Mouse (Mus musculus): ENCODE measurements around the gene Pgk1. TPM values are rescaled to one million over a fixed set of nuclear protein-coding genes. Genes with fewer than 3 reads are reported as not detected.
A peak's percentile ranks its signal among the peaks of the same experiment; 100 is the strongest.
"Not testable (repeated sequence)": the region's sequence is repeated elsewhere in the genome, so short reads cannot be mapped to it uniquely, and the experiment has no call there.

Pgk1 gene
- polyA plus RNA-seq, 1 experiment from 2014 or later = 743 TPM

- H3K27me3 ChIP-seq (ENCODE audit: control insufficient read depth, insufficient read depth, low read length) = no peaks in the 10 kb centered on the region
- H3K9me3 ChIP-seq (ENCODE audit: control insufficient read depth, low read length) = no peaks in the 10 kb centered on the region
- H3K4me1 ChIP-seq (ENCODE audit: control insufficient read depth in 2 of 2, insufficient read depth in 2 of 2, low read length in 2 of 2) = peaks cover 0 to 5% of the 10 kb centered on the region in 2 experiments; a peak in 3 of 4 replicates
- H3K9ac ChIP-seq (ENCODE audit: low read length) = peak overlapping the region; percentile 56
- H3K27ac ChIP-seq (replicated peaks in 1 of 2; ENCODE audit: control insufficient read depth in 1 of 2, insufficient read depth in 1 of 2, low read depth in 2 of 2, low read length in 2 of 2) = peak overlapping the region; percentile 95 to 98
- H3K4me2 ChIP-seq (ENCODE audit: low read length) = peak overlapping the region; percentile 46; the same call in 1 of the 2 replicates
- WGBS = 28% methylated on average over 5 of the region's 5 CpGs
- peaks cover 10% of the 10 kb centered on the region; the same call in 1 of the 2 replicates for H3K36me3 ChIP-seq (ENCODE audit: control insufficient read depth, insufficient read depth, low read length)
- ATAC-seq (ENCODE audit: insufficient number of reproducible peaks, insufficient read depth, low FRiP score, low read depth) = 0 out of 2 replicates have a peak, but pooled peaks have one; percentile 37
- H3K4me3 ChIP-seq (ENCODE audit: control insufficient read depth in 1 of 2, insufficient read depth in 1 of 2, low read depth in 1 of 2, low read length in 2 of 2) = no peak overlapping the region
These were observed 1.2 kb upstream of the Pgk1 start for GRCm38 (mm10) chrX:106185706-106186105.

- H3K4me3 ChIP-seq (ENCODE audit: control insufficient read depth in 1 of 2, insufficient read depth in 1 of 2, low read depth in 1 of 2, low read length in 2 of 2) = peak overlapping the region; percentile 58 to 76
- peaks cover 28% of the 10 kb centered on the region; the same call in 1 of the 2 replicates for H3K36me3 ChIP-seq (ENCODE audit: control insufficient read depth, insufficient read depth, low read length)
- WGBS = 22% methylated on average over 12 of the region's 12 CpGs
- H3K4me2 ChIP-seq (ENCODE audit: low read length) = peak overlapping the region; percentile 64
- H3K27me3 ChIP-seq (ENCODE audit: control insufficient read depth, insufficient read depth, low read length) = no peaks in the 10 kb centered on the region
- no peaks in the 10 kb centered on the region for H3K9me3 ChIP-seq (ENCODE audit: control insufficient read depth, low read length)
- peak overlapping the region; percentile 91 to 92 for H3K27ac ChIP-seq (replicated peaks in 1 of 2; ENCODE audit: control insufficient read depth in 1 of 2, insufficient read depth in 1 of 2, low read depth in 2 of 2, low read length in 2 of 2)
- H3K4me1 ChIP-seq (ENCODE audit: control insufficient read depth in 2 of 2, insufficient read depth in 2 of 2, low read length in 2 of 2) = peaks cover 0 to 5% of the 10 kb centered on the region in 2 experiments; a peak in 3 of 4 replicates
- peak overlapping the region; percentile 91 for H3K9ac ChIP-seq (ENCODE audit: low read length)
- no peak for ATAC-seq (ENCODE audit: insufficient number of reproducible peaks, insufficient read depth, low FRiP score, low read depth)
These were observed 837 bp downstream of the Pgk1 start for GRCm38 (mm10) chrX:106187737-106188136.

DNA sequence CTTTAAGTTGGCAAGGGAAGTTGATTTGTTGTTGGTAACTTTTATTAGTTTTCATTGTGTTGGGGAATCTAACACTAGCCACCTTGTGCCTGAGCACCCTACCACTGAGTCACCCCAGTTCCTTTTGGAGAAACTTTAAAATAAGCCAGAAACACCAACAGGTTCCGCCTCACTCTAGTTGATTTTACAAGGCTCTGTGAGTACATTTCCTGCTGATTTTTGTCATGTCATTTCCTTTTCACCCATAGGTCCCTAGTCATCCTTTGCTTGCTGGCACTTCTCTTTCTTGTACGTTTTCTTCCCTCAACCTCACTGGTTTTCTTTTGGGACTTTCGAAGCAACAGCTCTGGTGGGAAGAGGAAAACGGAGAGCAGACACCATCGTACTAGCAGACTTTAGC lies 2.5 kb downstream of the Pgk1 start:
- Histone ChIP-seq H3K4me2 (ENCODE audit: low read length) (peak overlapping the region; percentile 64), H3K36me3 (ENCODE audit: control insufficient read depth, insufficient read depth, low read length) (peaks cover 43% of the 10 kb centered on the region), H3K4me3 (ENCODE audit: control insufficient read depth in 1 of 2, insufficient read depth in 1 of 2, low read depth in 1 of 2, low read length in 2 of 2) (peak overlapping the region; percentile 58 to 76), H3K9ac (ENCODE audit: low read length) (peak overlapping the region; percentile 91), H3K27me3 (ENCODE audit: control insufficient read depth, insufficient read depth, low read length) (no peaks in the 10 kb centered on the region), H3K4me1 (ENCODE audit: control insufficient read depth in 2 of 2, insufficient read depth in 2 of 2, low read length in 2 of 2) (peaks cover 0 to 4% of the 10 kb centered on the region in 2 experiments; a peak in 3 of 4 replicates), H3K27ac (replicated peaks in 1 of 2; ENCODE audit: control insufficient read depth in 1 of 2, insufficient read depth in 1 of 2, low read depth in 2 of 2, low read length in 2 of 2) (peak overlapping the region; percentile 39 to 57; a peak in 3 of 4 replicates), H3K9me3 (ENCODE audit: control insufficient read depth, low read length) (no peaks in the 10 kb centered on the region)
- no peak for ATAC-seq (ENCODE audit: insufficient number of reproducible peaks, insufficient read depth, low FRiP score, low read depth)
- 28% methylated on average over 5 of the region's 5 CpGs for WGBS

- H3K9me3 ChIP-seq (ENCODE audit: control insufficient read depth, low read length) = no peaks in the 10 kb centered on the region
- no peaks in the 10 kb centered on the region for H3K27me3 ChIP-seq (ENCODE audit: control insufficient read depth, insufficient read depth, low read length)
- H3K4me2 ChIP-seq (ENCODE audit: low read length) = peak overlapping the region; percentile 64
- peak overlapping the region; percentile 91 for H3K9ac ChIP-seq (ENCODE audit: low read length)
- no peak for ATAC-seq (ENCODE audit: insufficient number of reproducible peaks, insufficient read depth, low FRiP score, low read depth)
- H3K4me1 ChIP-seq (ENCODE audit: control insufficient read depth in 2 of 2, insufficient read depth in 2 of 2, low read length in 2 of 2) = peaks cover 0 to 3% of the 10 kb centered on the region in 2 experiments; a peak in 3 of 4 replicates
- WGBS = 19% methylated on average over 4 of the region's 4 CpGs
- peaks cover 48% of the 10 kb centered on the region for H3K36me3 ChIP-seq (ENCODE audit: control insufficient read depth, insufficient read depth, low read length)
- H3K27ac ChIP-seq (replicated peaks in 1 of 2; ENCODE audit: control insufficient read depth in 1 of 2, insufficient read depth in 1 of 2, low read depth in 2 of 2, low read length in 2 of 2) = 0 out of 4 replicates have a peak overlapping the region, but pooled peaks of 1 of the 2 experiments have one; percentile 57
- peak overlapping the region; percentile 58 to 76; a peak in 3 of 4 replicates for H3K4me3 ChIP-seq (ENCODE audit: control insufficient read depth in 1 of 2, insufficient read depth in 1 of 2, low read depth in 1 of 2, low read length in 2 of 2)
These were observed 3.2 kb downstream of the Pgk1 start for GRCm38 (mm10) chrX:106190091-106190490.

DNA sequence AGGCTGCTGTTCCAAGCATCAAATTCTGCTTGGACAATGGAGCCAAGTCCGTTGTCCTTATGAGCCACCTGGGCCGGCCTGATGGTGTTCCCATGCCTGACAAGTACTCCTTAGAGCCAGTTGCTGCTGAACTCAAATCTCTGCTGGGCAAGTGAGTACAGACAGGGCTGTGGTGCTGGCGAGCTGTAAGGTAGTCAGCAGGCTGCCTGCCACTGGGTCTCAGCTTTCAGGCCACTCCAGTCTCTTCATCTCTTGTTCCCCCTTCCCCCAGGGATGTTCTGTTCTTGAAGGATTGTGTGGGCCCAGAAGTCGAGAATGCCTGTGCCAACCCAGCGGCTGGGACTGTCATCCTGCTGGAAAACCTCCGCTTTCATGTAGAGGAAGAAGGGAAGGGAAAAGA lies 7.5 kb downstream of the Pgk1 start:
- not testable (repeated sequence) for H3K4me1 ChIP-seq (ENCODE audit: control insufficient read depth in 2 of 2, insufficient read depth in 2 of 2, low read length in 2 of 2); ATAC-seq (ENCODE audit: insufficient number of reproducible peaks, insufficient read depth, low FRiP score, low read depth); H3K4me3 ChIP-seq (ENCODE audit: control insufficient read depth in 1 of 2, insufficient read depth in 1 of 2, low read depth in 1 of 2, low read length in 2 of 2); H3K9me3 ChIP-seq (ENCODE audit: control insufficient read depth, low read length); H3K27me3 ChIP-seq (ENCODE audit: control insufficient read depth, insufficient read depth, low read length); H3K4me2 ChIP-seq (ENCODE audit: low read length); H3K9ac ChIP-seq (ENCODE audit: low read length); H3K27ac ChIP-seq (replicated peaks in 1 of 2; ENCODE audit: control insufficient read depth in 1 of 2, insufficient read depth in 1 of 2, low read depth in 2 of 2, low read length in 2 of 2)
- H3K36me3 ChIP-seq (ENCODE audit: control insufficient read depth, insufficient read depth, low read length) = peaks cover 91% of the 10 kb centered on the region
- WGBS = 77% methylated on average over 6 of the region's 6 CpGs

DNA sequence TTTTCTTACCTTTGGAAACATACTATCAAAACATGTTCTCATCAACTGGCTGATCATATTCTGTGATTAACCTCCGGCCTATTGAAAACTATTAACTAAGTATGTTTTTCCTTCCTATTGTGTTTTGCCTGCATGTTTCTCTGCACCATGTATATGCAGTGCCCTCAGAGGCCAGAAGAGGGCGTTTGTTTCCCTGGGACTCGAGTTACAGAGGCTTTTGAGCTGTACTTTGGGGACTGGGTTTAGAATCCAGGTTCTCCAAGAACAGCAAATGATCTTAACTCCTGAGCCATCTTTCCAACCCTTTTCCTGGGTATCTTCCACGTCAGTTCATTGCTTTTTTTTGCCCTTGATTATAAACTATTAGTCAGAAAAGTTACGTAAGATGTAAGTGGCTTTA lies 10.4 kb downstream of the Pgk1 start:
- Histone ChIP-seq H3K27ac (replicated peaks in 1 of 2; ENCODE audit: control insufficient read depth in 1 of 2, insufficient read depth in 1 of 2, low read depth in 2 of 2, low read length in 2 of 2) (no peak overlapping the region), H3K27me3 (ENCODE audit: control insufficient read depth, insufficient read depth, low read length) (no peaks in the 10 kb centered on the region), H3K4me3 (ENCODE audit: control insufficient read depth in 1 of 2, insufficient read depth in 1 of 2, low read depth in 1 of 2, low read length in 2 of 2) (no peak overlapping the region), H3K4me2 (ENCODE audit: low read length) (no peak overlapping the region), H3K36me3 (ENCODE audit: control insufficient read depth, insufficient read depth, low read length) (peaks cover 97% of the 10 kb centered on the region), H3K9ac (ENCODE audit: low read length) (no peak overlapping the region), H3K9me3 (ENCODE audit: control insufficient read depth, low read length) (no peaks in the 10 kb centered on the region), H3K4me1 (ENCODE audit: control insufficient read depth in 2 of 2, insufficient read depth in 2 of 2, low read length in 2 of 2) (no peaks in the 10 kb centered on the region)
- WGBS = 54% methylated on average over 5 of the region's 5 CpGs
- no peak for ATAC-seq (ENCODE audit: insufficient number of reproducible peaks, insufficient read depth, low FRiP score, low read depth)

DNA sequence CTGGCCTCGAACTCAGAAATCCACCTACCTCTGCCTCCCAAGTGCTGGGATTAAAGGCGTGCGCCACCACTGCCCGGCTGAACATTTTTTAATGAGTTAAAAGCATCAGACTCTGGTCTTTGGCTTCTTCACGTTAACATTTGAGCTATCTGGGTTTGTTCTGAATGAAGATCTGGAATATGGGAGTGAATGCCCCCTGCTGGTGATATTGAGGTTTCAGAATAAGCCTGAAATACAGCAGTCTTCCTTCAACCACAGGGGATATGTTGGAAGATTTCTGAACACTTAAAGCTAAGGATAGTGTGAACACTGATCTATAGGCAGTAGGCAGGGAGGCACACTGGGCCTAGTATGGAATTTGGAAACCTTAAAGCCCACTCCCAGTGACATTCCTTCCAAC lies 12.0 kb downstream of the Pgk1 start:
- no peaks in the 10 kb centered on the region for H3K9me3 ChIP-seq (ENCODE audit: control insufficient read depth, low read length)
- WGBS = 77% methylated on average over 5 of the region's 5 CpGs
- no peaks in the 10 kb centered on the region for H3K4me1 ChIP-seq (ENCODE audit: control insufficient read depth in 2 of 2, insufficient read depth in 2 of 2, low read length in 2 of 2)
- no peak overlapping the region for H3K4me3 ChIP-seq (ENCODE audit: control insufficient read depth in 1 of 2, insufficient read depth in 1 of 2, low read depth in 1 of 2, low read length in 2 of 2)
- ATAC-seq (ENCODE audit: insufficient number of reproducible peaks, insufficient read depth, low FRiP score, low read depth) = no peak
- no peak overlapping the region for H3K4me2 ChIP-seq (ENCODE audit: low read length)
- no peaks in the 10 kb centered on the region for H3K27me3 ChIP-seq (ENCODE audit: control insufficient read depth, insufficient read depth, low read length)
- H3K27ac ChIP-seq (replicated peaks in 1 of 2; ENCODE audit: control insufficient read depth in 1 of 2, insufficient read depth in 1 of 2, low read depth in 2 of 2, low read length in 2 of 2) = no peak overlapping the region
- no peak overlapping the region for H3K9ac ChIP-seq (ENCODE audit: low read length)
- peaks cover 93% of the 10 kb centered on the region for H3K36me3 ChIP-seq (ENCODE audit: control insufficient read depth, insufficient read depth, low read length)

GRCm38 (mm10) chrX:106209100-106209499 lies 22.2 kb downstream of the Pgk1 start:
- H3K36me3 ChIP-seq (ENCODE audit: control insufficient read depth, insufficient read depth, low read length) = peaks cover 24% of the 10 kb centered on the region
- no peak overlapping the region for H3K4me3 ChIP-seq (ENCODE audit: control insufficient read depth in 1 of 2, insufficient read depth in 1 of 2, low read depth in 1 of 2, low read length in 2 of 2)
- no peaks in the 10 kb centered on the region for H3K4me1 ChIP-seq (ENCODE audit: control insufficient read depth in 2 of 2, insufficient read depth in 2 of 2, low read length in 2 of 2)
- ATAC-seq (ENCODE audit: insufficient number of reproducible peaks, insufficient read depth, low FRiP score, low read depth) = no peak
- H3K27me3 ChIP-seq (ENCODE audit: control insufficient read depth, insufficient read depth, low read length) = no peaks in the 10 kb centered on the region
- 88% methylated on average over 2 of the region's 2 CpGs for WGBS
- H3K4me2 ChIP-seq (ENCODE audit: low read length) = no peak overlapping the region
- H3K9ac ChIP-seq (ENCODE audit: low read length) = no peak overlapping the region
- H3K27ac ChIP-seq (replicated peaks in 1 of 2; ENCODE audit: control insufficient read depth in 1 of 2, insufficient read depth in 1 of 2, low read depth in 2 of 2, low read length in 2 of 2) = no peak overlapping the region
- no peaks in the 10 kb centered on the region for H3K9me3 ChIP-seq (ENCODE audit: control insufficient read depth, low read length)

Data from heart, embryonic 14.5 days (tissue).